Mouse (Mus musculus) thymus, postnatal 10 days (tissue): ENCODE measurements around the gene Tgfbi.
A peak's percentile ranks its signal among the peaks of the same experiment; 100 is the strongest.

Source experiments
- DNase-seq, 2 experiments: peaks; one replicate each; pipeline ENCODE4 v3.0.0; 2021; ENCODE audit warnings: low spot score in 2 of 2

The Tgfbi gene

DNA sequence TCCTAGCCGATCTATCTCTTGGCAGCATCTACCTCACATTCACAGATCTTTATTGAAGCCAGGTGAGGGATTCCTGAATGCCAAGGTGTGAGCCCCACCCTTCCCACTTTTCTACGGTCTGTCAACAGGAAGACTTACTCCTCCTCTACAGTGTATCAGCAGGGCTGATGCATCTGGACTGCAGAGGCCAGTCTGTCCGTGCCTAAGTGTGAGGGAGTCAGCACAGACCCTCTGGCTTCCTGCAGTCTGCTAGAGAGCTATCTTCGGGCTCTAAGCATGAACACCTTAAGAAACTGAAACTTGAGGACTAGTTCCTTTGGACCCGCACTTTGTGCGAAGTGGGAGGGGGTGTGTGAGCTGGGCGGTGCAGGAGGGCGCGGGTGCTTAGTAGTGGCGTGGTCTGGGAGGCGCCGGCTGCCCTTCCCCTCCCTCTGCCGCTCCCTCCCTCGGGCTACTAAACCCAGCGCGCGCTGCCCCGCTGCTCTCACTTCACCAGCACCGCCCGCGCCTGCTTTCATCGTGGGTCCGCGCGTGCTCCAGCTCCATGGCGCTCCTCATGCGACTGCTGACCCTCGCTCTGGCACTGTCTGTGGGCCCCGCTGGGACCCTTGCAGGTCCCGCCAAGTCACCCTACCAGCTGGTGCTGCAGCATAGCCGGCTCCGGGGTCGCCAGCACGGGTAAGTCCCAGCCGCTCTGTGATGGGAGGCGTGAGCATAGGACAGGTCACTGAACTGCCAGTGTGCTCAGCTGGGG lies at the start of gene Tgfbi:
Gene Tgfbi (plus strand): TSS at position 421 of the 754 bp plus-strand sequence.
- no peak for DNase-seq

GRCm38 (mm10) chr13:56559841-56560370 lies 49.4 kb upstream of the Tgfbi start:
- no peak for DNase-seq

DNA sequence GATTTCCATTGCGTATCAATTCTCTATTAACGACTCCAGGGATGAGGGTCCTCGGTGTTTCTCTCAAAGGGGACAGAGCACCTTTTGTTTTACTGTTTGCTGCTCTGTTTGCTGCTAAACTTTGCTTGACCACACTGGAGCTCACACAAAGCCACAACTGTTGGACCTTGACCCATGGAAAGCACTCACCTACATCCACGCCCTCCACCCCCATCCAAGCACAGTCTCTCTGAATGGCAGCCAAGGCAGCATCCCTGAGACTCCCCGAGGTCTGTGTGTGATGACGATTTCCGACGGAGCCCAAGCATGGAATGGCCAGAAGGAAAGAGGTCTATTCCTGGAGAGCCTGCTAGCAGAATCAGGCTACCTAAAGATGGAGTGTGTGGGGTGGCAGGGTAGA lies 48.2 kb upstream of the Tgfbi start:
- DNase-seq: no peak

- peak in 1 of 2 experiments; percentile 31 for DNase-seq
Measured at GRCm38 (mm10) chr13:56563075-56563474, 46.2 kb upstream of the Tgfbi start.

DNA sequence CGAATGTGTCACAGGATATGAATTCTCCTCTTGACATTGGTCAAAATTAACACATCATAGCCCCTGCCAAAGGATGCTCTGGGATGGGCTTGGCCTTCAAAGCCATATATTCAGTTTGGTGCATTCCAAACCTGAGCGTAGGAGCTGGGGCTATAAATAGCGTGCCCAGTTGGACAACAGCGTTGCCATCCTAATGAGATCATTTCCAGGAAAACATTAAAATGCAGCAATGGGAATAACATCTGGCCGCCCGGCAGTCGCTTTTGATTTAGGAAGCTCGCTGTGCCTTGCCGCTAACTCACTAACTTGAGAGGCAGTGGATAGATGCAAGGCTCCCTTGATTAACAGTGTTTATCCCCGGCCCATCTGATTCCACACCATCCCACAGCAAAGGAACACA lies 43.0 kb upstream of the Tgfbi start:
- DNase-seq: no peak

DNA sequence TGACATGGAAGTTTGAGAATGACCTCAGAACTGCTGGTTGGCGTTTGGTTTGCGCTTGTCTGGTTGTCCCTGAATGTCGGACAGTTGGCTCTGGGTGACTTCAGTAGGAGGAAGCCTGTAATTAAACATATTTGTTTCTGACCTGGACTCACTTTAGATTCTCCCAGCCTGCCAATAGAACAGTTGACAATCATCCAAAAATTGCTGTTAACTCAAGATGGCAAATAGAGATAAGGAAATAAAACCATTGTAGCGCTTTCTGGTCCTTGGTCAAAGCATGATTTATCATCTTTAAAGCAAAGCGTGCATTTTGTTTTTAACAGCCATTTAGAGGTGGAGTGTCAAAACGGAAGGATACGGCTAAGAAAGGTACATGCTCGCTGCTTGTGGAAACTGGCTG lies 37.7 kb upstream of the Tgfbi start:
- DNase-seq: no peak

DNA sequence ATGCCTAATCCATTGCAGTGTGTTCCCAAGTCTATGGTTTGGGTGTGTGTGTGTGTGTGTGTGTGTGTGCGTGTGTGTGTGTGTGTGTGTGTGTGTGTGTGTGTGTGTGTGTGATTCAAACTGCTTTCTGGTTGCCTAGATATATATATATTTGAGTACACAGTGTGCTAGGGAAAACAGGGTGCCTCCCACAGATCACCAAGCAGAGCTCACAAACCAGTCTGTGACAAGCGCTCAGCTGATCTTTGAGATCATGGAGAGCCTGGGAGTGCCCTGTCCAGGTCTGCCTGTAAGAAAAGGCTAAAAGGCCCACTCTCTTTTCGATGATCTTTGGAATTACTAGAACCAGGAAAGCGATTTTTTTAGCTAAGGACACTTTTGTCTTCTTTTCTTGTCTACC lies 34.2 kb upstream of the Tgfbi start:
- no peak for DNase-seq

- DNase-seq: peak; percentile 17 to 73
Measured at GRCm38 (mm10) chr13:56575701-56576321, 33.5 kb upstream of the Tgfbi start.

DNA sequence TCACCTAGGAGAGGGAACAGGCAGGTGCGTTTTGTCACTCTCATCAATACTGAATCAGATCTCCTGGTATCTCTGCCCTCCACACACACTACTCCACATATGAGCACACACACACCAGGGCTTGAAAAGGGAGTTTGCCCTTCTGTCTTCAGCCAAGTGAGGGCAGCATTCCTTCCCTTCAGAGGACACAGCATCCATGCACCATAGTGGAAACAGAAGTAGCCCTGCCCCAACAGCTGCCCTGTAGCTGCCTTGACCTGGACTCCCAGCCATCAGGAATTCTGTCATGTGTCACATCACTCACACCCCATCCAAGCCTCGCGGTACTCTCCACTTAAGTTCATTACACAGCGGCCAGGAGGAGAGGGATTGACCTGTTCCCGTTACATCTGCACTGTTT lies 31.2 kb upstream of the Tgfbi start:
- no peak for DNase-seq

GRCm38 (mm10) chr13:56580450-56580849 lies 28.9 kb upstream of the Tgfbi start:
- no peak for DNase-seq

DNA sequence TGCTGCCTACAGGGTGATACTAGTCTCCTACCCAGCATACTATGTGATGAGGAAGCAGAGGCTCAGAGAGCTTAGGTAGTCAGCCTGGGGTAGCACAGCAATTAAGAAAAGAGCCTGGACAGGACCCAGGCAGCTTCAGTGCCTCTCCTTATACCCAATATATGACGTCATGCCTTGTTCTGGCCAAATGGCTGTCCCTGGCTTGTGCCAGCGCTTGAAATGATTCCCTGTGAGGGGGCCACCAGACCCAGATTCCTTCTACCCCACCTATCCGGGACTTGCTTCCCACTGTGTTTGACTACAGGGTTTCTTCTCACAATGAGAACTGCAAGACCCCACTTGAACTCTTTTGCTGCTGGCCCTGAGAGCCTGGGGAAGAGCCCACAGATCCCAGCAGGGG lies 27.8 kb upstream of the Tgfbi start:
- DNase-seq: no peak

GRCm38 (mm10) chr13:56581961-56582434 lies 27.3 kb upstream of the Tgfbi start:
- no peak for DNase-seq

DNA sequence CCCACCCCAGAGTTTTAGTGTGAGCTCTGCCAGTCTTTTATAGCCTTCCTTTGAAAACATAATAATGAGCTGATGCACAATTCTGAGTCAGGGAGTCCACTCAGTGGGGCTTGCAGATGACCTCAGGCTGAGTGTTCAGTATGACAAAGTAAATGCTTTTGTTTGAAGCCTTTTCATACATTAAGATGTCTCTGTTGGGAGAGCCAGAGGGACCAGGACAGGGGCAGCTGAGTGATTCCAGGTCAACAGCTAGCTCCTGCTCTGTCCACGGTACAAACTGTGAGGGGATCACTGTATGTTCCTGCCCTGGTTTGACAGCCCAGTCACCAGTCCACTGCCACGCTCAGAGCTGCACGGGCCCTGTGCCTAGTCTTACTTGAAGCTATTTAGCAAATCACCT lies 26.6 kb upstream of the Tgfbi start:
- no peak for DNase-seq

DNA sequence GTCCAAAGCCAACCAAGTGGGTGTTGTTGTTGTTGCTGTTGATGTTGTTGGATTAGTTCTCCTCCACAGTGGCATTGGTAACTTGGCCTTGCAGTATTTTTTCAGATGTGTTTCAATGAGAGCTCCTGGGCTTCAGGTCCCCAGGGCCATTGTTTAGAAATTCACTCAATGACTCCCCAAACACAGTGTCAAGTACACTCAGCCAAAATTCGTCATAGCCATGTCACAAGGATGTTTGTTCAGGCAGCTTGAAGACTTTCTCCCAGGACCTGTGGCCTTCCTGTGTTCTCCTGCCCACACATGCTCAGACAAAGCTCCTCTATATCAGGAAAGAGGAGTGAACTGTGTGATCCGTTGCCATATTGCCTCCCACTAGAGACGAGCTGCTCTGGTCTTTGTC lies 23.3 kb upstream of the Tgfbi start:
- DNase-seq: no peak

- DNase-seq: no peak
Measured at GRCm38 (mm10) chr13:56588454-56589117, 20.7 kb upstream of the Tgfbi start.

- DNase-seq: no peak
Measured at GRCm38 (mm10) chr13:56590202-56590601, 19.1 kb upstream of the Tgfbi start.

GRCm38 (mm10) chr13:56591191-56591590 lies 18.1 kb upstream of the Tgfbi start:
- no peak for DNase-seq

GRCm38 (mm10) chr13:56591939-56592338 lies 17.4 kb upstream of the Tgfbi start:
- DNase-seq: no peak

- no peak for DNase-seq
Measured at GRCm38 (mm10) chr13:56593196-56593595, 16.1 kb upstream of the Tgfbi start.

DNA sequence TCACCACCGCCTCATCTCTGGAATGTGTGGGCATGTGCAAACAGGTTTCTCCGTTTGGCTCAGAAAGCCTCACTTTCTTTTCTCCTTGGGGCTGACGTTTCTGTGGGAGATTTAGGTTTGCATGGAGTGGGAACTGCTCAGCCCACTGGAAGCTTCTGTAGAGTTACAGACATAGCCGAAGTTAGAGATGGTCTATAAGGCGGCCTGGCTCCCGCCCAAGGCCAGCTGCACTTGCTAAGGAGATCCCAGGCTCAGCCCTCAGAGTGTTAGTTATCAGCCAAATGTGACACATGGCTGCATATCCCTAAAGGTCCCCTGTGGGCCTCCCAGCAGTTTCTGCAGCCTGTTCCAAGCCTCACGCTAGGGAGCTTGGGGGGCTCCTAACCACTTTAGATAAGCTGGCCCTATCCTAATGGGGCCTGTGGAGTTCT lies 15.3 kb upstream of the Tgfbi start:
- no peak for DNase-seq

- DNase-seq: no peak
Measured at GRCm38 (mm10) chr13:56595246-56595645, 14.1 kb upstream of the Tgfbi start.

DNA sequence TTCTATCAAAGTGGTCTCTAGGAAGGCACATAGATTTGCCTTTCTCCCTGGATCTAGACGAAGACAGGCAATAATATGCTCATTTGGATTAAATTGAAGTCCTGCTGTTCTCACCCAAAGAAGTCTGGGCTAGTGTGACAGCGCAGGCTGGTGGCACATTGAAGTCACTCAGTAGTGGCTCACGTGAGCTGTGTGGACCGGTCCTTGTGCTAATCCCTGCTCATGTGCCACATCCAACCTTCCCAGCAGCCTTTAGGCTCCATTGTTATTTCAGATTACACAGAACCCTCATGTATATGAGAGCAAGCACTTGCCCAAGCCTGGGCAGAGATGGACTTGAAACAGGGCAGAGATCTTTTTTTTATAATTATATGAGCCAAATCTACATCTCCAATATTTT lies 12.0 kb upstream of the Tgfbi start:
- DNase-seq: no peak
